Mouse (Mus musculus): ENCODE measurements around the gene Adrb1. TPM values are rescaled to one million over a fixed set of nuclear protein-coding genes. Genes with fewer than 3 reads are reported as not detected.

Gene Adrb1
- 1.0 and 1.1 TPM in 2 replicates for polyA plus RNA-seq (2015; fragmentation: Nextera tagmentation; extraction: Ambion mirVana)

DNA sequence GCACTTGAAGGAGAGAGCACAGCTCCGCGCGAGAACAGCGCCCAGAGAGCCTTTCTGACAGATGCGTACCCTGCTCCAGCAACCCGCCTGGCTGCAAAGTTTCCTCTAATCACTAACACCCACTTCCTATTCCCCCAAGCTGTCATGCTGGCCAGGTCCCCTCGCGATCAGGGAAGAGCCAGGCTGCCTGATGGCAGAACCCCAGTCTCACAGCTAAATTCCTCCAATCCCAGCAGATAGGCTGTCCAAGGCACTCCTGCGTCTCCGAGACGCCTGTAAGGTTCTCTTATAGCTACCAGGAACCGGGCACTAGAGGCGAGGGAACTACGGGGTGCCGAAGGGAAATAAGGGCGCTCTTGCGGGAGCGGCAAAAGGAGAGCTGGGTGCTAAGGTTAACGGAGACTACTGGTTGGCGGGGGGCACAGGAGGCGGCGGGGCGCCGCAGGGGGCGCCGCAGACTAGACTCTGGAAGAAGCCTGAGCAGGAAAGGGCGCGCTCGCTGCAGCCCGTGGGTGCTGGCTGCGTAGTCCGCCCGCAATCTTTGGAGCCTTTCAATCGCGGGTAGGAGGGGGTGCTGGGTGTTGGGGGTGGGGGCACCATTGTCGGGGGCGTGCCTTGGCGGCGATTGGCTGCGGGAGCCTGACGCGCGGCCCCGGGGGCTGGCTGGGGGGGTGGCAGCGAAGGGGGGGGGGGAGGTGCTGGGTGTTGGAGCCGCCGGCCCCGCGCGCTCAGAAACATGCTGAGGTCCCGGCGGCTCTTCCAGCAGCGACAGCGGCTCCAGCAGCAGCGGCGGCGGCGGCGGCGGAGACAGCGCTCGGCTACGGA is at the start of gene Adrb1:
Adrb1 (plus strand) TSS at position 813 of the 825 bp plus-strand sequence.
- WGBS, result under 1% methylated on average over 45 of the region's 63 CpGs
- Histone ChIP-seq H3K27ac (replicated peaks) (peak within 1 kb of the TSS; percentile 63), H3K4me3 (replicated peaks) (peak within 1 kb of the TSS; percentile 55), H3K4me2 (peak within 1 kb of the TSS; percentile 96), H3K9ac (replicated peaks) (peak within 1 kb of the TSS; percentile 55), H3K36me3 (no peaks in the 10 kb centered on the region), H3K4me1 (peaks cover 40% of the 10 kb centered on the region), H3K9me3 (replicated peaks) (no peaks in the 10 kb centered on the region), H3K27me3 (replicated peaks) (peaks cover 66% of the 10 kb centered on the region)
- peak; percentile 83 for ATAC-seq (ENCODE audit: low FRiP score)

DNA sequence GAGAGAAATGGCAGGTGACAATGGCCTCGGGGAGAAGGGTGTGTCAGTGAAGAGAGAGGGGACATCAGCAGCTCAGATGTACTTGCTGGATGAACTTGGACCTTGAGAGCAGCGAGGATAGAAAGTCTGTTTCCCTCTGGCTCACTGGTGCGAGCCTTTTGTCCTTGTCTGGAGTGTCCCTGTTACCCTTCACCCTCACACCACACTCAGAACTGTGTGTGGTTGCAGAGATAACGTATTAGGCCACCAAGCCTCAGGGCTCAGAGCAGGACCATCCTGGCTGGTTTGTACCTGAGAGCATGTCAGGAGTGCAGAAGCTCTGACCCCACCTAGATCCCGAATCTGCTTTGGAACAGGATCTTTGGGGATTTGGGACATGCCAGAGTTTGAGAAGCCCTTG is 46.3 kb upstream of the Adrb1 start:
- H3K9me3 ChIP-seq (replicated peaks), result no peaks in the 10 kb centered on the region

DNA sequence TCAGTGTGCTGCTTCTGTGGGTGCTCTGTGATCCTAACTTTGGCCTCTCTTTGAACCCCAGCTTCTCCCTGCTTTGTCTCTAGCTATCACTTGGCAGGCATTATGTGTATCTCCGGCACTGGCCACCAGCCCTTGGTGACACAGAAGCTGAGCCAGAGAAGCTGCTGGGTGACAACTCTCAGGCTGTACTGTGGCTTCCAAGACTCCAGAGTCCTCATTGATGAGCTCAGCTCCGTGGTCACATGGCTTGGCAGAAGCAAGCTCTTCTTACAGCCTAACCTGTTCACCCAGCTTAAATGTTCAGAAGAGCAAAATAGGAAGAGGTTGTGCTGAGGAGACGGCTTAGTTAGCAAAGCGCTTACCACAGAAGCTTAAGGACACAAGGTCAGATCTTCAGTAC is 45.5 kb upstream of the Adrb1 start:
- H3K4me2 ChIP-seq, result no peak overlapping the region
- H3K36me3 ChIP-seq, result no peaks in the 10 kb centered on the region
- no peak overlapping the region for H3K4me3 ChIP-seq (replicated peaks)
- no peaks in the 10 kb centered on the region for H3K27me3 ChIP-seq (replicated peaks)
- no peak overlapping the region for H3K27ac ChIP-seq (replicated peaks)
- H3K9me3 ChIP-seq (replicated peaks), result no peaks in the 10 kb centered on the region
- 92% methylated on average over 4 of the region's 4 CpGs for WGBS
- H3K4me1 ChIP-seq, result peaks cover 11% of the 10 kb centered on the region
- no peak overlapping the region for H3K9ac ChIP-seq (replicated peaks)
- no peak for ATAC-seq (ENCODE audit: low FRiP score)

More for the DNA sequence above, 46.3 kb upstream of the Adrb1 start:
- Histone ChIP-seq H3K27ac (replicated peaks) (no peak overlapping the region), H3K4me2 (no peak overlapping the region), H3K9ac (replicated peaks) (no peak overlapping the region), H3K4me3 (replicated peaks) (no peak overlapping the region), H3K36me3 (no peaks in the 10 kb centered on the region), H3K27me3 (replicated peaks) (no peaks in the 10 kb centered on the region), H3K4me1 (peaks cover 11% of the 10 kb centered on the region)
- ATAC-seq (ENCODE audit: low FRiP score), result no peak
- 93% methylated on average over 5 of the region's 5 CpGs for WGBS

DNA sequence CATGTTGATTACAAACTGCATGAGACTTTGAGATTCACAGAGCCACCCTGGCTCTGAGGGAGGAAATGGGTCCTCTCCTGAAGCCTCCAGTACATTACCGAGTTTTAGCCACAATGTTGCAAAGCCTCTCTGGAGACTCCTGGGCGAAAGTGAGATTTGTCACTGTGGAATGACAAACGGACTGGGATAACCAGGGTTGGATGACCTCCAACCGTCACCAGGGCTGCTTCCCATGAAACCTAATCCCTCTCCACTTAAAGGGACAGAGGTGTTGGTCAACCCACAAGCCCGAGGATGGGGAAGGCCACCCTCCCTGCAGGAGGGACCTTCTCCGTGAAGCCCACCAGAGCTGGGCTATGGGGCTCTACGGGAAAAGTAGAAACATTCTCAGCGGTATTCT is 44.4 kb upstream of the Adrb1 start:
- H3K4me2 ChIP-seq, result no peak overlapping the region
- peaks cover 11% of the 10 kb centered on the region for H3K4me1 ChIP-seq
- no peak overlapping the region for H3K9ac ChIP-seq (replicated peaks)
- WGBS, result 69% methylated on average over 8 of the region's 8 CpGs
- H3K9me3 ChIP-seq (replicated peaks), result no peaks in the 10 kb centered on the region
- no peaks in the 10 kb centered on the region for H3K27me3 ChIP-seq (replicated peaks)
- no peak overlapping the region for H3K4me3 ChIP-seq (replicated peaks)
- no peaks in the 10 kb centered on the region for H3K36me3 ChIP-seq
- no peak overlapping the region for H3K27ac ChIP-seq (replicated peaks)
- ATAC-seq (ENCODE audit: low FRiP score), result no peak

DNA sequence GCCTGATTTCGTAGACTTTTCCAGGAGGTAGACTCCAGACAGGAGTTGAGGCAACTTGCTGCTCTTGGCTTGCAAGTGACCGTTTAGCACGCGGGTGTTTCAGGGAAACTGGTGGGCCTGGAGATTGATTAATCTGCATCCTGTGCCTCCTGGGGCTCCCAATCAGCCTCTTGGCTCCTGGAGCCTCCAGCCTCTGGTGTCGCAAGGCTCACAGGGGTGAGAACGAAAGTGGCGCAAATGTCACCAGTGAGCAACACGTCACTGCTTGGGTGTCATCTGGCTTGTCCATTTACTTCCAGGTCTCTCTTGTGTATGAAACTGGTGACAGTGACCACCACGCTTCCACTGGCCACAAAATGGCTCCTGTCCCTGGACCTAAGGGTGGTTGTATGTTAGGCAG is 43.5 kb upstream of the Adrb1 start:
- H3K36me3 ChIP-seq, result no peaks in the 10 kb centered on the region
- no peak overlapping the region for H3K4me2 ChIP-seq
- peaks cover 11% of the 10 kb centered on the region for H3K4me1 ChIP-seq
- WGBS, result 89% methylated on average over 9 of the region's 9 CpGs
- no peak overlapping the region for H3K4me3 ChIP-seq (replicated peaks)
- no peaks in the 10 kb centered on the region for H3K9me3 ChIP-seq (replicated peaks)
- H3K27ac ChIP-seq (replicated peaks), result no peak overlapping the region
- H3K27me3 ChIP-seq (replicated peaks), result no peaks in the 10 kb centered on the region
- no peak overlapping the region for H3K9ac ChIP-seq (replicated peaks)
- ATAC-seq (ENCODE audit: low FRiP score), result no peak

GRCm38 (mm10) chr19:56679213-56679965 is 42.6 kb upstream of the Adrb1 start:
- H3K4me3 ChIP-seq (replicated peaks), result no peak overlapping the region
- no peak overlapping the region for H3K4me2 ChIP-seq
- ATAC-seq (ENCODE audit: low FRiP score), result no peak
- H3K27ac ChIP-seq (replicated peaks), result no peak overlapping the region
- no peaks in the 10 kb centered on the region for H3K36me3 ChIP-seq
- 85% methylated on average over 18 of the region's 18 CpGs for WGBS
- H3K9ac ChIP-seq (replicated peaks), result no peak overlapping the region
- no peaks in the 10 kb centered on the region for H3K27me3 ChIP-seq (replicated peaks)
- no peaks in the 10 kb centered on the region for H3K9me3 ChIP-seq (replicated peaks)
- peaks cover 11% of the 10 kb centered on the region for H3K4me1 ChIP-seq

GRCm38 (mm10) chr19:56679992-56680391 is 42.0 kb upstream of the Adrb1 start:
- H3K9ac ChIP-seq (replicated peaks), result no peak overlapping the region
- H3K4me2 ChIP-seq, result no peak overlapping the region
- no peak overlapping the region for H3K4me3 ChIP-seq (replicated peaks)
- H3K4me1 ChIP-seq, result peaks cover 11% of the 10 kb centered on the region
- no peaks in the 10 kb centered on the region for H3K9me3 ChIP-seq (replicated peaks)
- 70% methylated on average over 7 of the region's 7 CpGs for WGBS
- H3K27me3 ChIP-seq (replicated peaks), result no peaks in the 10 kb centered on the region
- no peak overlapping the region for H3K27ac ChIP-seq (replicated peaks)
- H3K36me3 ChIP-seq, result no peaks in the 10 kb centered on the region
- no peak for ATAC-seq (ENCODE audit: low FRiP score)

GRCm38 (mm10) chr19:56682297-56682696 is 39.7 kb upstream of the Adrb1 start:
- no peaks in the 10 kb centered on the region for H3K27me3 ChIP-seq (replicated peaks)
- 91% methylated on average over 7 of the region's 7 CpGs for WGBS
- no peak for ATAC-seq (ENCODE audit: low FRiP score)

GRCm38 (mm10) chr19:56682843-56683242 is 39.2 kb upstream of the Adrb1 start:
- Histone ChIP-seq H3K4me1 (peaks cover 7% of the 10 kb centered on the region), H3K9me3 (replicated peaks) (no peaks in the 10 kb centered on the region), H3K4me2 (no peak overlapping the region), H3K27me3 (replicated peaks) (no peaks in the 10 kb centered on the region), H3K9ac (replicated peaks) (no peak overlapping the region), H3K4me3 (replicated peaks) (no peak overlapping the region), H3K27ac (replicated peaks) (no peak overlapping the region), H3K36me3 (no peaks in the 10 kb centered on the region)
- ATAC-seq (ENCODE audit: low FRiP score), result no peak
- WGBS, result 90% methylated on average over 7 of the region's 7 CpGs

More at GRCm38 (mm10) chr19:56682297-56682696, 39.7 kb upstream of the Adrb1 start:
- Histone ChIP-seq H3K27ac (replicated peaks) (no peak overlapping the region), H3K4me3 (replicated peaks) (no peak overlapping the region), H3K36me3 (no peaks in the 10 kb centered on the region), H3K4me1 (peaks cover 11% of the 10 kb centered on the region), H3K9me3 (replicated peaks) (no peaks in the 10 kb centered on the region), H3K9ac (replicated peaks) (no peak overlapping the region), H3K4me2 (no peak overlapping the region)

DNA sequence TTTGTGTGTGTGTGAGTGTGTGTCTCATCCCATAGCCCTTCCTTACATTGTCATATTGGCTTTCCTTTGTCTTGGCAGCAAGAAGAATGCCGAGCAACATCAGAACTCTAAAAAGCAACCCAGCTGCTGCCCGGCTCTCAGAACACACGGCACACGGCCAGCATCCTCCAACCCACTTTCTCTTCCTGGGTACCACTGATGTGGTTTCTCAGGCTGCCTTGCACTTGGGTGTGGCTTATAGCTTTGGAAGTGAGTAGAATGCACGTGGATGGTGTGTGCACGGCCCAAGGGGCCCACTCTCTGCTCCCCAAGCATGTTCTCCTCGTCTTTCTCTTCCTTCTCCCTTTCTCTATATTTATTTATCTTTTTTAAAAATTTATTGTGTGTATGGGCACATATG is 36.5 kb upstream of the Adrb1 start:
- ATAC-seq (ENCODE audit: low FRiP score), result no peak
- Histone ChIP-seq H3K36me3 (no peaks in the 10 kb centered on the region), H3K4me3 (replicated peaks) (no peak overlapping the region), H3K9me3 (replicated peaks) (no peaks in the 10 kb centered on the region), H3K27ac (replicated peaks) (no peak overlapping the region), H3K27me3 (replicated peaks) (no peaks in the 10 kb centered on the region), H3K4me2 (no peak overlapping the region), H3K9ac (replicated peaks) (no peak overlapping the region), H3K4me1 (no peaks in the 10 kb centered on the region)
- WGBS, result 83% methylated on average over 7 of the region's 7 CpGs

- Histone ChIP-seq H3K4me1 (no peaks in the 10 kb centered on the region), H3K27ac (replicated peaks) (no peak overlapping the region), H3K9me3 (replicated peaks) (no peaks in the 10 kb centered on the region), H3K4me2 (no peak overlapping the region), H3K9ac (replicated peaks) (no peak overlapping the region), H3K36me3 (no peaks in the 10 kb centered on the region), H3K27me3 (replicated peaks) (no peaks in the 10 kb centered on the region), H3K4me3 (replicated peaks) (no peak overlapping the region)
- 49% methylated on average over 12 of the region's 12 CpGs for WGBS
- ATAC-seq (ENCODE audit: low FRiP score), result no peak
Measured at GRCm38 (mm10) chr19:56686218-56686617, 35.8 kb upstream of the Adrb1 start.
